Mouse (Mus musculus) ES-Bruce4 (cell line): ENCODE results near the gene Ddx28. TPM values are rescaled to one million over a fixed set of nuclear protein-coding genes. Genes with fewer than 3 reads are reported as not detected.

Source experiments
- H3K27ac ChIP-seq: 2 replicates; pipeline ENCODE4 v1.5.1; 2012; ENCODE audit warnings: low read length, inconsistent platforms; ENCODE audit not compliant: insufficient read depth
- H3K27me3 ChIP-seq: 2 replicates; pipeline ENCODE4 v1.6.1; 2012; ENCODE audit warnings: mild to moderate bottlenecking, low read length, inconsistent platforms; ENCODE audit not compliant: control insufficient read depth, poor library complexity, insufficient read depth, severe bottlenecking
- H3K36me3 ChIP-seq: 2 replicates; pipeline ENCODE4 v1.6.1; 2012; ENCODE audit warnings: inconsistent platforms, mild to moderate bottlenecking, low read length, moderate library complexity; ENCODE audit not compliant: control insufficient read depth, poor library complexity, insufficient read depth, severe bottlenecking
- H3K4me1 ChIP-seq: one replicate; pipeline ENCODE4 v1.8.1; 2011; ENCODE audit warnings: low read length; ENCODE audit not compliant: control insufficient read depth, insufficient read depth
- H3K4me3 ChIP-seq: 2 replicates; pipeline ENCODE4 v1.5.1; 2011; ENCODE audit warnings: low read depth, mild to moderate bottlenecking, low read length
- H3K9ac ChIP-seq: 2 replicates; pipeline ENCODE4 v1.6.1; 2012; ENCODE audit warnings: low read depth, mild to moderate bottlenecking, inconsistent platforms; ENCODE audit not compliant: poor library complexity, severe bottlenecking
- H3K9me3 ChIP-seq: replicated peaks from 2 replicates; pipeline ENCODE4 v1.6.1; 2012; ENCODE audit warnings: mild to moderate bottlenecking, low read length, inconsistent platforms; ENCODE audit not compliant: control insufficient read depth, poor library complexity, insufficient read depth, severe bottlenecking
- CTCF ChIP-seq: IDR thresholded peaks from one replicate; pipeline ENCODE4 v1.8.1; 2011; ENCODE audit warnings: low read depth, low read length
- EP300 ChIP-seq: IDR thresholded peaks from 2 replicates; pipeline ENCODE4 v1.6.1; 2011; ENCODE audit warnings: low read depth, low read length; ENCODE audit not compliant: insufficient read depth
- POLR2A ChIP-seq: IDR thresholded peaks from one replicate; pipeline ENCODE4 v1.8.1; 2011; ENCODE audit warnings: low read length; ENCODE audit not compliant: insufficient read depth
- polyA plus RNA-seq: library from polyadenylated mRNA; stranded (reverse); fragments of >200 nt; gene quantifications from 2 replicates; pipeline ENCODE4 v1.2.4, GENCODE M21; 2011; ENCODE audit warnings: low read depth; ENCODE audit not compliant: missing spikeins, insufficient read depth, insufficient read length

Ddx28 gene
- polyA plus RNA-seq, 1 experiment, result 8.7 TPM

DNA sequence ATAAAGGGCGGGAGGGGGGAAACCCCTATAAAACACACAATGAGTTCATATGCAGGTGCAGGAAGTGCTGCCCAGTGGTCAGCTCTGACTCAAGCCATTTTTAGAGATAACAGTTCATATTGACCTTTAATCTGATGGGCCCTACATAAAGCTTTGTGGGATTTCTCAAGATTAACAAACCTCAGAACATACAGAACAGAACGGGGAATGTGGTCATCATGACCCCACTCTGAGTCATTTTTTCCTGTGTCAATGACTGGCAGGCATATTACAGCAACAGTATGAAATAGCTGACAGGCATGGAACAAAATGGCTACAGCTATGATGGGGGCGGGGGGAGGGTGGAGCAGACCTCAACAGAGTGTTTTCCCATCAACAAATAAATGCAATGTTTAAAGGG, 4.5 kb downstream of the Ddx28 start:
- H3K9ac ChIP-seq, result no peak overlapping the region
- no peak overlapping the region for H3K27ac ChIP-seq
- H3K4me3 ChIP-seq, result no peak overlapping the region
- TF ChIP-seq CTCF, result no peak
- TF ChIP-seq EP300, result no peak
- TF ChIP-seq POLR2A, result no peak
- H3K27me3 ChIP-seq, result no peaks in the 10 kb centered on the region
- no peaks in the 10 kb centered on the region for H3K4me1 ChIP-seq
- no peaks in the 10 kb centered on the region for H3K9me3 ChIP-seq
- peaks cover 4% of the 10 kb centered on the region; the same call in 1 of the 2 replicates for H3K36me3 ChIP-seq

DNA sequence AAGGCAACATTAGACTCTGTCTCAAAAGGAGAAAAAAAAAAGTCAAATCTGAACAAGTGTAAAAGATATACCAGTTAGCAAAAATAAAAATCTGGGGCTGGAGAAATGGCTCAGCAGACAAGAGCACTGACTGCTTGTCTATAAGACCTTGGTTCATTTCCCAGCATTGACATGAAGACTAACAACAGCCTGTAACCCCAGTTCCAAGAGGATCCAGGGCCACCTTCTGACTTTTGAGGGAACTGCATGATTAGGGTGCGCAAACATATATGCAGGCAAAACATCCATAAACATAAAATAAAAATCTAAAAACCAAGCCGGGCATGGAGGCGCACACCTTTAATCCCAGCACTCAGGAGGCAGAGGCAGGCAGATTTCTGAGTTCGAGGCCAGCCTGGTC, 5.3 kb downstream of the Ddx28 start:
- Histone ChIP-seq H3K4me1 (no peaks in the 10 kb centered on the region), H3K9me3 (no peaks in the 10 kb centered on the region), H3K4me3 (no peak overlapping the region), H3K36me3 (peaks cover 4% of the 10 kb centered on the region; the same call in 1 of the 2 replicates), H3K27ac (no peak overlapping the region), H3K9ac (no peak overlapping the region), H3K27me3 (no peaks in the 10 kb centered on the region)
- TF ChIP-seq POLR2A (no peak), EP300 (no peak), CTCF (no peak)

DNA sequence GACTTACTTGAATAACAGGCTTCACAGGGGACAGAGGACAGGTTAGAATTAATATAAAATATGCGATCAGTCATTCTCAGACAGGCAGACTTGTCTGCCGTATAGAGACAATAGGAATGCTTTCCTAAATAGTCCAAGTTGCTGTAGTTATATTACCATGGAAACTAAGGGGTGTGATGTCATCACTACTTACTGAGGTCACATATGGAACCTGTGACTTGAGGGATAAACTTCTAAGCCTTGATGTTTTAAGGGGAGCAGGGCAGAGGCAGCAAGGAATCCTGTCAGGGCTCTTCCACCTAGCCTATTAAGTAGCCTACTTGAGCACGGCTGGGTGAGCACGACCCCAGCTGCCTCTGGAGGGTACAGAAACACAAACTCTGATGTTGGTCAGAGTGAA, 5.8 kb downstream of the Ddx28 start, which contains the start of gene Dpep2nb:
TSS of gene Dpep2nb (minus strand) at position 101 of the 400 bp plus-strand sequence.
- Histone ChIP-seq H3K9ac (no peak within 1 kb of the TSS), H3K9me3 (no peaks in the 10 kb centered on the region), H3K36me3 (peaks cover 4% of the 10 kb centered on the region; the same call in 1 of the 2 replicates), H3K4me1 (no peaks in the 10 kb centered on the region), H3K4me3 (no peak within 1 kb of the TSS), H3K27me3 (no peaks in the 10 kb centered on the region), H3K27ac (no peak within 1 kb of the TSS)
- no peak for TF ChIP-seq CTCF
- TF ChIP-seq POLR2A, result no peak
- TF ChIP-seq EP300, result no peak

DNA sequence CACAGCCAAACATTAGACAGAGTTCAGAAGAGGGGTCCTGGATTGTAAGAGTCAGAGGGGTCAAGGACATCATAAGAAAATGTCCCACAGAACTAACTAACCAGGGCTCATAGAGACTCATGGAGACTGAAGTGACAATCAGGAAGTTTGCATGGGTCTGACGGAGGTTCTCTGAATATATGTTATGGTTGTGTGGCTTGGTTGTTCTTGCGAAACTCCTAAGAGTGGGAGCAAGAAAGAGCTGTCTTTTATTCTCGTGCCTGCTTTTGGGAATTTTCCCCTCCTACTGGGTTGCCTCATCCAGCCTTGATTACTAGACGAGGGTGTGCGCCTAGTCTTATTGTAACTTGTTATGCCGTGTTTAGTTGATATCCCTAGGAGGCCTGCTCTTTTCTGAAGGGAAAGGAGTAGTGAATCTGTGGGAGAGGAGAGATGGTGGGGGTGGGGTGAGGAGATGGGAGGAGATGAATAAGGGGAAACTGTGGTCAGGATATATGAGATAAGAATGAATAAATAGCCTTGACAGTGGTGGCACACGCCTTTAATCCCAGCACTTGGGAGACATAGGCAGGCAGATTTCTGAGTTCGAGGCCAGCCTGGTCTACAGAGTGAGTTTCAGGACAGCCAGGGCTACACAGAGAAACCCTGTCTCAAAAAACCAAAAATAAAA, 7.0 kb downstream of the Ddx28 start:
- Histone ChIP-seq H3K4me3 (no peak overlapping the region), H3K9me3 (no peaks in the 10 kb centered on the region), H3K36me3 (peaks cover 4% of the 10 kb centered on the region; the same call in 1 of the 2 replicates), H3K27ac (no peak overlapping the region), H3K9ac (no peak overlapping the region), H3K4me1 (no peaks in the 10 kb centered on the region), H3K27me3 (no peaks in the 10 kb centered on the region)
- TF ChIP-seq POLR2A (no peak), EP300 (no peak), CTCF (no peak)

DNA sequence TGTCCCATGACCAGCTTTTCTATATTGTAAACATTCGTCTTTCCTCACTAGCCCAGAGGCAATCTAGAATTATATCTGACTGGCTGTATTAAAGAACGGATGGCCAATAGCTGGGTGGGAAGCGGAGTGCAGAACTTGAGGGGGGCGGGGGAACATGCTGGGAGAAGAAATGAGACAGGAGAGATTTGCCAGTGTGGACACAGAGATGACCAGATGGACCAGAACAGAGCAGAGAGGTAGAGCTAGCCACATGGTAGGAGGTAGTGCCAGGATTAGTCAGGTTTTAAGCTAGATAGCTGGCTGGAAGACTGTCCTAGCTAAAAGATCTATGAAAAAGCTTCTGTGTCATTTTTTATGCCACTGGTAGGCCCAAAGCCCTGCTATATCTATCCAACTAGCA, 9.8 kb downstream of the Ddx28 start:
- TF ChIP-seq CTCF (no peak), EP300 (no peak), POLR2A (no peak)
- Histone ChIP-seq H3K9ac (no peak overlapping the region), H3K27ac (no peak overlapping the region), H3K27me3 (no peaks in the 10 kb centered on the region), H3K4me3 (no peak overlapping the region), H3K9me3 (no peaks in the 10 kb centered on the region), H3K36me3 (no peaks in the 10 kb centered on the region), H3K4me1 (no peaks in the 10 kb centered on the region)

DNA sequence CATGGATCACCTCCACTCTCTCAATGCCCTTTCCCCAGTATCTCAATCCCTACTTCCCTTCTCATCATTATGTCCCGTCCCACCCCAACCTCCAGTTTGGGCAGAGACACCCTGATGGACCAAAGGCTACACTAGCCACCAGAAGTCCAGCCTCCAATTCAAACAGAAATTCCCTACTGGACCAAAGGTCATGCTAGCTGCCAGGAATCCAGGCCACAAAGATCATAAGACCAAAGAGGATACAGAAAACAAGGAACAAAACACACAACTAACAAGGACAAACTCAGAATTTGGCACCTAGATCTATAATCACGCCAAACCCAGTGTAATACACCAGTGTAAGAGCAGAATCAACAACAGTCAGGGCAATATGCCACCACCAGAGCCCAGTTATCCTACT, 12.7 kb downstream of the Ddx28 start:
- Histone ChIP-seq H3K27me3 (no peaks in the 10 kb centered on the region), H3K36me3 (no peaks in the 10 kb centered on the region), H3K4me1 (no peaks in the 10 kb centered on the region), H3K27ac (no peak overlapping the region), H3K4me3 (no peak overlapping the region), H3K9ac (no peak overlapping the region), H3K9me3 (no peaks in the 10 kb centered on the region)
- TF ChIP-seq CTCF, result no peak
- no peak for TF ChIP-seq EP300
- TF ChIP-seq POLR2A, result no peak
